Mouse (Mus musculus): ENCODE results near the gene Klhl1. TPM values are rescaled to one million over a fixed set of nuclear protein-coding genes. Genes with fewer than 3 reads are reported as not detected.

The Klhl1 gene
- polyA plus RNA-seq, 1 experiment, result not detected

DNA sequence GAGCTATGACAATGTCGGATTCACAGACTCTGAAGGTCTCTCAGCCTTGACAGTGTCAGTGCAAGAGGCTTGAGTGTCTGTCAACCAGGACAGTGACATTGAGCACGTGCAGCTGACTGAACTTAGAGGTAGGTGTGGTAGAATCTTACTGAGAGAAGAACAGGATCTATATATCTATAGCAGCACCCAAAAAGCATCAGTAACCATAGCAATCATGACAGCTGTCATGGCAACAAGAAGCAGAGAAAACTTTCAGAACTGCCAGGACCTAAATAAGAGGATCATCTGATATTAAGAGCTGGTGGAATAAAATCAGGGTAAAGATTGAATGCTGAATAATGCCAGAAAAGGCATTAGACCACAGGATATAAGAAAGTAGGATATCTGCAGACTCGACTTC is 453.0 kb downstream of the Klhl1 start:
- Histone ChIP-seq H3K27me3 (replicated peaks) (no peaks in the 10 kb centered on the region), H3K36me3 (replicated peaks; ENCODE audit: low read length) (no peaks in the 10 kb centered on the region), H3K9me3 (0 out of 2 replicates have a peak, but pooled peaks cover 3% of the 10 kb centered on the region), H3K4me1 (no peaks in the 10 kb centered on the region), H3K4me3 (replicated peaks) (no peak overlapping the region)
- TF ChIP-seq GATA1 (IDR thresholded peaks at IDR 0.05; ENCODE audit: borderline replicate concordance, low read length) (no peak), FLI1 (IDR thresholded peaks at IDR 0.05; ENCODE audit: low read length) (no peak)

All from megakaryocyte, embryonic 14.5 days (primary cell).